19 mouse cellular contexts compared by ENCODE assay signal in the genomic region with DNA sequence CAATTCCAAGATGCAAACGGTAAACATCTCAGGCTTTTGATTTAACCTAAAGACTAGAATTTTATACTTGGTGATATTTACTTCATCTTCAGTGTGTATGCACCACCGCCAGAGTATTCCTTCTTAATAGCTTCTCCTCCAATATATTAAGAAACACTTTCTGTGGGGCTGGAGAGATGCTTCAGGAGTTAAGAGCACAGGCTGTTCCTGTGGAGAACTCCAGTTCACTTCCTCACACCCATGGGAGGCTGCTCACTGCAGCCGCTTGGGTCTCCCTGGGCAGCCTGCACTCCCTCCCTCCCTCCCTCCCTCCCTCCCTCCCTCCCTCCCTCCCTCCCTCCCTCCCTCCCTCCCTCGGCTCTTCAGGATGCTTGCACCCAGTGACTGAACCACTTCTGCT.
DNase-seq lines count a peak whose midpoint lies in the region; ATAC-seq and TF ChIP-seq lines count a peak whose summit lies in the region.
"Had no signal": no experiment of that assay in that cellular context is flagged by ENCODE, and none has a peak within 500 bp of the region (broad histone marks: within the 10 kb centered on the region; RNA-seq: fewer than 3 reads in every experiment).

No protein-coding gene starts in this region.

- H3K79me2 ChIP-seq in heart, adult 2 months (replicated peaks; ENCODE audit: control insufficient read depth, insufficient read depth, low read length), result no peaks in the 10 kb centered on the region

- ATAC-seq in midbrain, embryonic 11.5 days (ENCODE audit: low FRiP score), result no peak
- ATAC-seq in midbrain, embryonic 16.5 days, result no peak
- ATAC-seq: activated CD4-positive, CD25-positive, alpha-beta regulatory T cell, adult 4 months; CD4-positive, CD25-positive, alpha-beta regulatory T cell, adult 4 months; Patski had no signal

- H3K27me3 ChIP-seq in heart, adult 2 months (ENCODE audit: control insufficient read depth, insufficient read depth, low read length), result no peaks in the 10 kb centered on the region
- H3K27me3 ChIP-seq in midbrain, embryonic 11.5 days (ENCODE audit: control insufficient read depth, insufficient read depth, low read length), result no peaks in the 10 kb centered on the region
- no peaks in the 10 kb centered on the region for H3K27me3 ChIP-seq in midbrain, embryonic 16.5 days (ENCODE audit: control insufficient read depth, insufficient read depth, low read depth, low read length)
- H3K27me3 ChIP-seq: CH12.LX, Patski had no signal

- H3K36me3 ChIP-seq in heart, adult 2 months (ENCODE audit: control insufficient read depth, insufficient read depth, low read length), result no peaks in the 10 kb centered on the region
- no peaks in the 10 kb centered on the region for H3K36me3 ChIP-seq in midbrain, embryonic 11.5 days (ENCODE audit: control insufficient read depth, insufficient read depth, low read length)
- H3K36me3 ChIP-seq in midbrain, embryonic 16.5 days (ENCODE audit: control insufficient read depth, insufficient read depth, low read length), result no peaks in the 10 kb centered on the region
- H3K36me3 ChIP-seq: G1E had no signal

- TF ChIP-seq EP300 in heart, adult 2 months (IDR thresholded peaks at IDR 0.05; ENCODE audit: insufficient read depth, low read depth, low read length), result no peak

- no peaks in the 10 kb centered on the region for H3K9me3 ChIP-seq in midbrain, embryonic 11.5 days (ENCODE audit: control insufficient read depth, low read length)
- no peaks in the 10 kb centered on the region for H3K9me3 ChIP-seq in midbrain, embryonic 16.5 days (replicated peaks; ENCODE audit: control insufficient read depth, low read length, poor library complexity, severe bottlenecking)
- H3K9me3 ChIP-seq: G1E had no signal

- no peak for TF ChIP-seq CTCF in heart, adult 2 months (IDR thresholded peaks at IDR 0.05)

- intact Hi-C loops in heart, adult 2 months (cut with DNase I), result no loop called here

- 45% methylated on average over 4 of the region's 4 CpGs for WGBS in heart, adult 2 months
- 68% methylated on average over 3 of the region's 4 CpGs for WGBS in midbrain, embryonic 11.5 days
- WGBS in midbrain, embryonic 16.5 days, result 72% methylated on average over 3 of the region's 4 CpGs

- no peak overlapping the region for H3K4me2 ChIP-seq in midbrain, embryonic 11.5 days
- no peak overlapping the region for H3K4me2 ChIP-seq in midbrain, embryonic 16.5 days (ENCODE audit: low read length)

- H3K4me1 ChIP-seq in heart, adult 2 months (ENCODE audit: control insufficient read depth, insufficient read depth, low read length), result no peaks in the 10 kb centered on the region; the same call in 1 of the 2 replicates
- no peaks in the 10 kb centered on the region for H3K4me1 ChIP-seq in midbrain, embryonic 11.5 days (ENCODE audit: control insufficient read depth, insufficient read depth, low read length)
- H3K4me1 ChIP-seq in midbrain, embryonic 16.5 days (ENCODE audit: control insufficient read depth, insufficient read depth, low read length), result no peaks in the 10 kb centered on the region

- DNase-seq in heart, adult 11 months, result peak; percentile 69
- DNase-seq in heart, adult 2 months, result no peak
- DNase-seq in midbrain, embryonic 11.5 days (ENCODE audit: low spot score, missing footprints), result peak; percentile 56
- DNase-seq: adrenal gland, adult 2 months; adrenal gland, adult 8-10 months; adrenal gland, postnatal 10 days; adrenal gland, postnatal 14 days; adrenal gland, postnatal 25 days; adrenal gland, postnatal 36 days; B cell, adult 2 months; cerebellum, adult 11 months; cerebellum, adult 11-12 months; cerebellum, adult 18-20 months had no signal

- no peak for TF ChIP-seq POLR2A in heart, adult 2 months (IDR thresholded peaks at IDR 0.05; ENCODE audit: insufficient read depth, low read depth, low read length)

- H3K4me3 ChIP-seq in heart, adult 2 months, result no peak overlapping the region
- no peak overlapping the region for H3K4me3 ChIP-seq in midbrain, embryonic 11.5 days (ENCODE audit: low read depth, low read length)
- H3K4me3 ChIP-seq in midbrain, embryonic 16.5 days (ENCODE audit: low read depth, low read length), result no peak overlapping the region

- no peak overlapping the region for H3K9ac ChIP-seq in heart, adult 2 months (ENCODE audit: low read depth, low read length)
- no peak overlapping the region for H3K9ac ChIP-seq in midbrain, embryonic 11.5 days (ENCODE audit: low read length)
- H3K9ac ChIP-seq in midbrain, embryonic 16.5 days (ENCODE audit: low read depth, low read length), result no peak overlapping the region

- no peak overlapping the region for H3K27ac ChIP-seq in heart, adult 2 months
- H3K27ac ChIP-seq in midbrain, embryonic 11.5 days (ENCODE audit: low read depth, low read length), result no peak overlapping the region
- no peak overlapping the region for H3K27ac ChIP-seq in midbrain, embryonic 16.5 days (ENCODE audit: low read length)

Comparison
In these comparisons a context has a peak if more than half of its experiments do, and no peak if none do; other contexts are left out.
1. DNase-seq: peak in heart, adult 11 months (single experiment) and midbrain, embryonic 11.5 days (single experiment); none in heart, adult 2 months (0 of 2).